Mouse (Mus musculus) testis, postnatal 10 days (tissue): ENCODE measurements around the gene Polq.

Experiments
- DNase-seq: peaks from one replicate; pipeline ENCODE4 v3.0.0; 2021; ENCODE audit warnings: low spot score

Gene Polq

DNA sequence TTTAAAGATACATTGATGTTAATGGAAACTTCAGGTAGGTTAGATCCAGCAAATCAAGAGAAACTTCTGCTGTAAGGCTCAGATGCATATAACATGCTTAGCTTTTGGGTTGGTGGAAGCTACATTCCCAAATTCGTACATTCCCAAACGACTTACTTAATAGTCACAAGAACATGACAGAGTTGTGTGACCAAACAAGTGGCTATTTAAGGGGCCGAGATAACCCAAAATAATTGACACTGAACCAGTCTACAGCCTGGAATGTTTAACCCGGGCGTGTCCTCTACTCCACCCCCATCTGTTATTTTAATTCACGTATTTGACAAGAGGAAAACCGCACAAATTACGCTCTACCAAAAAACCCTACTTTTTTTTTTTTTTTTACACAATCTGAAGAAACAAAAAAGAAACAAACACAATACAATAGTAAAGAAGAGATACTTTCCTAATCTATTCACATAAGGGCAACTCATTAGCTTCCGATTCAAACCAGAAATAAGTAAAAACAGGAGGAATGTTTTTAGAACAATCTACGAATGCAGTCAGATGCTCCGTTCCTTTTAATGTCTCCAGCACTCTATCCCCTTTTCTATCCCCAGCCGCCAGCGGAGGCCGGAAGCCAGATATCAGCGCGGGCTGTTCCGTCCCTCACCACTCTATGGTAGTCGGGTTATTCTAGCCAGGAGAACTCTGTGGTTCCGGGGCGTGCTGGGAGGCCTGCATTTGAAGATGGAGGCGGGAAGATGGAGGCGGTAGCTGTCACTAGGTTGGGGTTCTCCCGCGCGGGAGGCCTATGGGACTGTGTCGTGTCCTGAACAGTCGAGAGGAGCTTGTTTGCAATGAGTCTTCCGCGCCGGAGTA, at the start of gene Polq:
TSS of gene Polq (plus strand) at position 726 of the 861 bp plus-strand sequence.
- DNase-seq: peak; percentile 90

DNA sequence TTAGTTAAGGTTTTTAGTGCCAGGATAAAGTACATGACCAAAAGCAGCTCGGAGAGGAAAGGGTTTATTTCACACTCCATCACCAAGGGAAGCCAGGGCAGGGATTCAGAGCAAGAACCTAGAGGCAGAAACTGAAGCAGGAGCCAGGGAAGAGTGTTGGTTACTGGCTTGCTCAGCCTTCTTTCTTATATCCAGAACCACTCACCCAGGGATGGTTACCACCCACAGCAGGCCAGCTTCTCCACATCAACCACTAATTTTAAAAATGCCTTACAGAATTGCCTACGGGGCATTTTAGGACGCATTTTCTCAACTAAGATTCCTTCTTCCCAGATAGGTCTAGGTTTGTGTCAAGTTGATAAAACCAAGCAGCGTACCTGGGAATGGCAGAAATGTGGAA, 48.2 kb upstream of the Polq start:
- no peak for DNase-seq

- DNase-seq: no peak
Observed at GRCm38 (mm10) chr16:36979127-36979526, 32.5 kb upstream of the Polq start.

- DNase-seq: no peak
Observed at GRCm38 (mm10) chr16:36983796-36984195, 27.8 kb upstream of the Polq start.

DNA sequence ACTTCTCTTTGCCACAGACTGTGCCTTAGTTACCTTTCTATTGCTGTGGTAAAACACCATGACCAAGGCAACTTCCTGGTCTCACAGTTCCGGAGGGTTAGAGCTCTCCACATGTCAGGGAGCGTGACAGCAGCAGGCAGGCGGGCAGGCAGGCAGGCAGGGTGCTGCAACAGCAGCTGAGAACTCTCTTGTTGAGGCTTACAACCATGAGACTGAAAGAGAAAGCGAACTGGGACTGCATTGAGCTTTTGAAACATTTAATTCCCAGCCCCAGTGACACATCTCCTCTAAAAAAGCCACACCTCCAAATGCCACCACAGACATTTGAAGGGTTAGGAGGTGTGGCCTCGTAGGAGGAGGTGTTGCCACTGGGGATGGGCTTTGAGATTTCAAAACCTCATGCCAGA, 25.9 kb upstream of the Polq start:
- no peak for DNase-seq

- DNase-seq: no peak
Observed at GRCm38 (mm10) chr16:36987399-36987798, 24.2 kb upstream of the Polq start.

DNA sequence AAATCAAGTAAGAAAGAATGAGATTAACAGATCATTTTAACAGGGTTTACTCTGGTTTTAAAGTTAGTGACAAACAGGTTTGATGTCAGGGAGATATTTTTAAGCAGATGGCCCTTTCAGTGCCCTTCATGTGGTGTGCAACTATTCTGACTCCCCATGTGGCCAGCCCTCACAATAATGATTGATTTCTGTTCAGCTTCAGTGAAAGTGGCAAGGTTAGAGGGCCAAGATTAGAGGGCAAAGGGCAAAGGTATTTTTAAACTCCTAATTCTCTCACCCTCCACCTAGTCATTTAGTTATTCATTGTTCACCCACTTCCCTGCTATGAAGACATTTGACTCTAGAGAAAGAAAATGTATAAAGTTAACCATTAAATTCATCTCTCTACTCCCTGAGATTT, 23.5 kb upstream of the Polq start:
- DNase-seq: no peak

DNA sequence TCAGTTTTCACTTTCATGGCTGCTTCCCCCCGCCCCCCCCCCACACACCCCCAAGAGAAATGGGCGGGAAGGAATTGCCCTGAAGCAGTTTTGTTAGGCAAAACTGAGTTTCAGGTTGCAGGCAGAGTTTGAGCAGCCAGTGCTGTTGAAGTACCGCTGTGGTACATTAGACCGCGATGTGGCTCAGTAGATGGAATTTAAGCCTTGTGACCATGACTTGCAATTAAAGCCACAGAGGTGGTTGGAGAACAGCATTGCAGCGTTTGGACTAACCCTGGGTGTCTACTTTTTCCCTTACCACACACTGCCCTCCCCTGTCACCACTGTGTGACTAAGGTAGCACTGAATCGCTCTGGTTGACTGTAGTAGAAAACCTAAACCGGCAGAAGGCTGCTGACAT, 22.1 kb upstream of the Polq start:
- no peak for DNase-seq

DNA sequence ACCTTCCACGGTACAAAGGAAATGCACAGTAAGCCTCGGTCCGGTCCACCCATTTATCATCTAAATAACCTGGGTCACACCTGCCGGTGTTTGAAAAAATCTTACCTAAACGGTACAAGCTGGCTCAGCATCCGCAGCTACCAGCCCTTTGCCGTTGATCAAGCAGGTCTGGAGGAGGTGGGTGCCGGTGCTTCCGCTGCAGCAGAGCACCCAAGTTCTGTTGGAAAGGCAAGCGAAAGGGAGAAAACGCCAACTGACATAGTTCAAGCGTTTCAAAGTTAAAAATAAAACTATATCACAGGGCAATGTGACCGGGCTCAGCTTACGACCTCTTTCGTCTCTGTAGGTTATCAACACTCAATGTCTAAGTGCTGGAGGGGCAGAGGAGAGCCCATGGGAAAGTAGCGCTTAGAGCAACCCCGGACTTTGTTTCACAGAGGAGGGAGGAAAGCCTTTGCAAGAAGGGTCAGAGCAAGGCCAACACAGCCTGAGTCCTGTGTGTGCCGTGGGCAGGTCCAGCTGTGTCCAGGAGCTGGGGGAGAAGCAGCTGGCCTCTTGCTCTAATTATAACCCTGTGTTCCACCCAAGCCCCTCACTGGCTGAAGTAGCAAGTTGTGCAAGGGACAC, 21.5 kb upstream of the Polq start, which contains the start of gene Fbxo40:
TSS of gene Fbxo40 (minus strand) at position 469 of the 627 bp plus-strand sequence.
- no peak for DNase-seq

DNA sequence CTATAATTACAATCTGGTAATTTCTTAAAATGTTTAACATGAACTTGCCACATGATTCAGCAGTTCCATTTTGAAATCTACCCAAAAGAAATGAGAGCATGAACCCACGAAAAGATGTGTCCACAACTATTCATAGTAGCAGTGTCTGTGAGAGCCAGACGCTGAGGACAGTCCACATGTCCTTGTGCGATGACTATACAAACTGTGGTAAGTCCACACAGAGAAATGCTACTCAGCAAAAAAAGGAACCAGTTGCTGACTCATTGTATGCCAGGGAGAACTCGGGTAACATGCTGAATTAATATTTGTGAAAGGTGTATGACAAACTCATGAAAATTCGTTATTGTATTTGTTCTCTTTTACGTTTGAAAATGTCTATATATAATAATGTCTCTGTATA, 13.9 kb upstream of the Polq start:
- no peak for DNase-seq

GRCm38 (mm10) chr16:36999366-36999972, 12.1 kb upstream of the Polq start:
- DNase-seq: no peak

- no peak for DNase-seq
Observed at GRCm38 (mm10) chr16:37009262-37009661, 2.3 kb upstream of the Polq start.

DNA sequence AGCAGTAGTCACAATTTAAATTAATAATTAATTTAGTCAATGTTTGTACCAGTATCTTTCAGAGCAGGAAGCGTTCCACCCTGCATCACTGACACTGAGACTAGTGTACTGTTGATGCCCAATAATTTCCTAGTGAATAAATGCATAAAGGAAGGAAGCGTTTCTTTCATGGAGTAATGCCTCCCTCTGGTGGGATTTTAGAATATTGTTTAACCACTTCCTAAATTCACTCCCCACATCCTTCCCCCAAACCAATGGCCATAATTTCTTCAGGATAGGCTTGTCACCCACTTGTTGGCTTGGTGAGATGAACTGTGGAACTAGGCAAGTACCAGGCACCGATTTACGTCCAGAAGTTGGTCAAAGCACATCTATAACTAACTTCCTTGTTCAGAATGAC, 1.2 kb upstream of the Polq start:
- no peak for DNase-seq

- DNase-seq: no peak
Observed at GRCm38 (mm10) chr16:37011922-37012289, 320 bp downstream of the Polq start.

DNA sequence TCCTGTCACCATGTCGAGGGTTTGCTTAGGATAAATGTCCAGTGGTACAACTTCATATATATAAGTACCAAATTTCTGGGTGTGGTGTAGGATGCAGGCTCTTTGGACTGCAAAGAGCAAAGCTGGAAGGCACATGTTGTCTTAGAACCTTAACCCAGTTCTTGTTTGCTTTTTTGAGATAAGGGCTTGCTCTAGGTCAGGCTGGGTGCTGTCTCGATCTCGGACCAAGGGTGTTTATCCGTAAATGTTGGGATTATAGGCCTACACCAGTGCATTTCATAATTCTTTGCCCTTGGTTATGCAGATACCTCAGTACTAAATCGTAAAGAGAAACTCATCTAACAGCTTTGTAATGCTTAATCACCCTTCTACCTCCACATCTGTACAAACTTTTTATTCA, 750 bp downstream of the Polq start:
- DNase-seq: no peak

DNA sequence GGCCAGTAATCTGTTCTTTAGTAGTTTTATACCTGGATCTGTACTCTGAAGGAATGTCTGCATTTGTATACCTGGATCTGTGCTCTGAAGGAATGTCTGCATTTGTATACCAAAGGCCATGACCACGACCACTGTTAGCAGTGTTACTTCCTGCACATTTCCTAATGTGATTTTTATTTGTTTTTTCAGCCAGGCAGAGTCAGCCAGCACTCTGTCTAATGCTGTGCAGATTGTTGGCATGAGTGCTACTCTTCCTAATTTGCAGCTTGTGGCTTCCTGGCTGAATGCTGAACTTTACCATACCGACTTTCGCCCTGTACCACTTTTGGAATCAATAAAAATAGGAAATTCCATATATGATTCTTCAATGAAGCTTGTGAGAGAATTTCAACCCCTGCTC, 16.0 kb downstream of the Polq start:
- DNase-seq: no peak

DNA sequence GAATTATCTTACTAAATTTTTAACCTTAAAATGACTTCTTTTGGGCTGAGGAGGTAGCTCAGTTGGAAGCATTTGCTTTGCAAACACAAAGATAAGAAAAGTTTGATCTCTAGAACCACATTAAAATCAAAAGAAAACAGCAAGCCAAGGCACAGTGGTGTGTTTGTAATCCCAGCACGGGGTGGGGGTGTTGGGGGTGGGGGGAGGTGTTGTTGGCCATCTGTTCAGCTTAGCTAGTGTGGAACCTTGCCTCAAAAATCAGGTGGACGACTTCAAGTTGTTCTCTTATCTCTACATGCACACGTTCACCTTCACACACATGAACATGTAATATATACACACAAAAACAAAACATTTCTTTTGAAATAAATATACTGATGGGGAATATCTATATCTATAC, 20.4 kb downstream of the Polq start:
- no peak for DNase-seq

DNA sequence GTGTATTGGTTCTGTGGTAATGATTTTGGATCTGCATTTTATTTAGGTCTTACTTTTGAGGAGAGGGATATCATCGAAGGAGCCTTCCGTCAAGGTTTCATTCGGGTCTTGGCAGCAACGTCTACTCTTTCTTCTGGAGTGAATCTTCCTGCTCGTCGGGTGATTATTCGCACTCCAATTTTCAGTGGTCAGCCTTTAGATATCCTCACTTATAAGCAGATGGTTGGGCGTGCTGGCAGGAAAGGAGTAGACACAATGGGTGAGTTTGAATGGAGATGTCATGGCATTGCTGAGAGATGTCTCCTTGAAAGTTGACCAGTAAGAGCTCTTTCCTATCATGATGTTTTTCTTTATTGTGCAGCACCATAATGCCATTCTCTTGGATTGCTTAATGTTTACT, 23.2 kb downstream of the Polq start:
- no peak for DNase-seq

DNA sequence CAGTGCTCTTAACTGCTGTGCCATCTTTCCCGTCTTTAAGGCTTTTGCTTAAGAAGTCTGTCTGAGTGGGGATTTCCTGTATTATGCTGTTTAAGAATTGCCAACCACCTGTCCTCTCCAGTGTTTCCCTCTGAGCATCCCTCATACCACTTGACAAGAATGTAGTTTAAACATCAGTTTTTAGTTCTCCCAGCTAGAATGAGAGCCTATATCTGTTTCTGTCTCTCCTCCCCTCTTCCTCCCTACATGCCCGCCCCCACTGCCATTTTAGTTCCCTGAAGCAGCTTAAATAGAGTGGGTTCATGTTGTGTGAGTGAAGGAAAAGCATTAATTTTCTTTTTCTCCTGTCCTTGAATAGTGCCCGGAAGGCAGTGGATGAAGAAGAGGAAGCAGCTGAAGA, 48.0 kb downstream of the Polq start:
- DNase-seq: no peak

DNA sequence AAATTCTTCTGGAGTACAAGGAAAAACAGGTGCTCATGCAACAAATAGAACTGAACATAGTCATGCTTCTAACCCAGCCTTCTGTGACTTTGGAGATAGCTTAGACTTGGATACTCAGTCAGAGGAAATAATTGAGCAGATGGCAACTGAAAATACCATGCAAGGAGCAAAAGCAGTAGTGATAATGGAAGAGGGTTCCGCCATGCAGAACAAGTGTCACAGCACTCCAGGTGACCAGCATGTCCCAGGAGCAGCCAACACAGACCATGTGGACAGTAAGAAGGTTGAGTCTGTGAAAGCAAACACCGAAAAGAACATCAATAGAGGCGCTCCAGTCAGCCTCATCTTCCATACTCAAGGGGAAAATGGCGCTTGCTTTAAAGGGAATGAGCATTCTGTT, 49.7 kb downstream of the Polq start:
- no peak for DNase-seq

DNA sequence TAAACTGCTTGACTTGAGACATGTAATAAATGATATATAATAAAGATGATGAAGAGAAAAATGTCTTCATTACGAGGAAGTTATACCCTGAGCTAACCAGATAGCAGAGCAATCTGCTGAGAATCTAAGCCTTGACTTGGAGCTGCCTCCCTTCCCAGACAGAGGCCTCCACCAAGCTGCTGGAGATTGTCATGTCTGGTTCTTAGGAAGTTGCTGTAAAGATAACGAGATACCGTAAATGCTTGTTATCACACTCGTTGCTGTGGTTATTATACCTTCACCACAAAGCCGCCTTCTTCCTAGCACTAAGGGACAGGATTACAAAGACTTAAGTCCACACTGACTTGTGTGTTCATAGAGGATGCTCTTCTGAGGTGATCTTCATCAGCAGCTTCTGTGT, 60.8 kb downstream of the Polq start:
- DNase-seq: no peak

DNA sequence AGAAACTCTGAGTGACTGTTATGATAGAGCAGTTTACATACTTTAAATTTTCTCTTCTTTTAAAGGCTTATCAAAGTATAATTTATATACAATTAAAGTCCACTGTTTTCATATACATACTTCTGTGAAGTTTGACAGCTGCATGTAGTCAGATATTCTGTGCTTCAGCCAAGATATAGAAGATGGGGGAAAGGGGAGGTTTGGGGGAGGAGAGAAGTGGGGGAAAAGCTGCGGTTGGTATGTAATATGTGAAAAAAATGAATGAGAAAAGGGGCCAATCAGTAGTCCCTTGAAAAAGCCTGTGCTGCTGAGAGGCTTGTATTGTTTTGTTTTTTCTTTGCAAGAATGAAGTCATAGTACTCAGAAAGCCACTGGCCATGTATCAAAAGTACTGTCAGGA, 78.1 kb downstream of the Polq start:
- DNase-seq: no peak

- no peak for DNase-seq
Observed at GRCm38 (mm10) chr16:37094169-37094833, 82.7 kb downstream of the Polq start.
